Mouse (Mus musculus) spleen, adult 12 weeks (tissue): ENCODE measurements around the gene Isg20l2.

Experiments used
- DNase-seq: peaks from one replicate; pipeline ENCODE4 v3.0.0; 2022; ENCODE audit warnings: low spot score

Isg20l2 gene

GRCm38 (mm10) chr3:87947056-87947810 is 17.1 kb downstream of the Isg20l2 start:
- no peak for DNase-seq

DNA sequence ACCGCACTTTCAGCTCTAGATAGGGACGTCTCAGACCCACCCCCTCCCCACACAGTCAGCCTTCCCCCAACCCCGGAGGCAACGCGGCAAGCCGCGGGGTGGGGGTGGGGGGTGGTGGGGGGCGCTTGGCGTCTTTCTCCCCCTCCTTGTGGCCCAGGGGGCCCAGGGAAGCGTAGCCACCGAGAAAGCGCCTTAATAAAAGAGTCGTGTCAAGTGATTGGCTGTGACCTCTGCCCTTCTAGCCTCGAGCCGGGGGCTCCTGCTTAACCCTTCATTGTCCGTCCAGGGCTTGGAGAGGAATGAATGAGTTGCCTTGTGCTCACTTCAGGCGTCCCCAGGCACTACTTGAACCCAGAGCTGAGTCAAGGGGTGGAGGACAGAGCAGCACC is 17.7 kb downstream of the Isg20l2 start:
- DNase-seq, result no peak

DNA sequence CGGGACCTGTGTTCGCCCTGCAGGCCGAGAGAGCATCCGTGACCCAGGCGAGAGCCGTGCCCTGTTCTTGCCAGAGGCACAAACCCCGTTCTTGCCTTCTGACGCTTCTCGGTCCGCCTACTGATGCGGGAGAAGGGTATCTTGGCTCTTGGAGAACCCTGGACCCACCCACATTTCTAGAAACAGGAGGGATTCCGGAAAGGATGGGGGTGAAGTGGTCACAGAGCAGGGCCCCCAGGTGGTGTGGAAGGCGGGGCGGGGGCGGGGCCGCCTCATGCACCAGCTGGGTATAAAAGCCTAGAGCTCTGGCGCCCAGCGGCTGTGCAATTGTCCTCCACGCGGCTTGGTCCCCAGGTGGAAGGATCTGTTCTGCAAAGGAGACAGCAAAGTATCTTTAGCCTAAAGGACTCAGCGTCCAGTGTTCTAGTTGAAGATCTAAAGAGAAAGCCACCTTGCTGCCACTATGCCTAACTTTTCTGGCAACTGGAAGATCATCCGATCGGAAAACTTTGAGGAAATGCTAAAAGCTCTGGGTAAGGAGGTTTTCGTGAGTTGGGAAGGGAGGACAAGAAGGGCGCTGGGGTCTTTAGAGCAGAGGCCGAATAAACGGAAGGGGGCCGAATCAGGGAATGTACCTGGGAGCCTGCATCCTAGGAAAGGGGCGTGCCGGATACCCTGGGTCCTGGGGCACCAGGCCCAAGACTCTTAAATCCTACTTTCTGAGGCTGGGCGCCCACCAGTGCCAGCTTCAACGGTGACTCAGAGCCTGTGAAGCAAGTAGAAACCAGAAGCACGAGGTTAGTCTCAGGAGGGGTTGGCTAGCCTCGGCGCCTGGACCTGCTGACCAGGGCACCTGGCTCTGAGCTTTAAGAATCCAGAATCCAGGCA is 18.5 kb downstream of the Isg20l2 start, which contains the start of gene Crabp2:
Gene Crabp2 (plus strand): TSS at position 289 of the 888 bp plus-strand sequence.
- no peak for DNase-seq

DNA sequence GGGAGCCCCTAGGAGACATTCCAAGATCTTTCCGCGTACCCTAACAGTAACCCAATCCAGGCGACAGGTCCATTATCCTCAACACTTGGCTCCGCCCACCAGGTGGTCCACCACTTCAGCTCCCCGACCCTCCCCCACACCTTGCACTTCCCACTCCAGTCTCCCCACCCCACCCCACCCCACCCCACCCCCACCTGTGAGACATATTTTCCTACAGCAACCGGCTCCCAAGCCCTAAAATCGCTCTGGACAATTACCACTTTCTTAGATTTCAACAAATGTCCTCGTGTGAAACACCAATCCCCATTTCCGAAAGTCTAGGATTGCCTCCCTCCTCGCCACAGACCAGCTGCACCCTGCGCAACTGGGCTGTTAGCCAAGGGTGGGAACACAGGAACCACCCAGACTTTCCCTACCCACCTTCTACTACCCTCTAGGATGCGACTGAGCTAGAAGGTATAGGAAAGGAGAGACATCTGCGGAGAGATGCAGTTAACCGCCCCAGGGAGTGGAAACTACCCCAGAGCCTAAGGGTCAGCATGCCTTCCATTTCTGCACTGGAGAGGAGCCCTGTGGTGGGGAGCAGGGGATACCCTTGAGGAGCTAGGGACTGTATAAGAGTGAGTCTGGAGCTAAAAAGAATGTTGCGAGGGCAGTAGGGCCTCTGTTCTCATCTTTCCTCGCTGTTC is 19.3 kb downstream of the Isg20l2 start:
- no peak for DNase-seq

- DNase-seq, result no peak
Measured at GRCm38 (mm10) chr3:87949955-87950515, 19.9 kb downstream of the Isg20l2 start.

DNA sequence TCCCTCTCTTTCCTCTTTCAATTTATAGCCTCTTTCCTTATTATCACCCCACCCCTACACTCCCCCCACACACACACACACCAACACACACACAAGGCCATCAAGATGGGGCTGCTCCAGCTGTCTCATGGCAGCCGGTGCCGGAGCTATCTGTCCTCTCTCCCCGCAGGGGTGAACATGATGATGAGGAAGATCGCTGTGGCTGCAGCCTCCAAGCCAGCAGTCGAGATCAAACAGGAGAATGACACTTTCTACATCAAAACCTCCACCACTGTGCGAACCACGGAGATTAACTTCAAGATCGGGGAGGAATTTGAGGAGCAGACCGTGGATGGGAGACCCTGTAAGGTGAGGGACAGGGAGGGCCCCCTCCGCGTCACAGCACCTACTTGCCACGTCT is 21.8 kb downstream of the Isg20l2 start:
- DNase-seq, result no peak

GRCm38 (mm10) chr3:87952440-87952839 is 22.3 kb downstream of the Isg20l2 start:
- no peak for DNase-seq

DNA sequence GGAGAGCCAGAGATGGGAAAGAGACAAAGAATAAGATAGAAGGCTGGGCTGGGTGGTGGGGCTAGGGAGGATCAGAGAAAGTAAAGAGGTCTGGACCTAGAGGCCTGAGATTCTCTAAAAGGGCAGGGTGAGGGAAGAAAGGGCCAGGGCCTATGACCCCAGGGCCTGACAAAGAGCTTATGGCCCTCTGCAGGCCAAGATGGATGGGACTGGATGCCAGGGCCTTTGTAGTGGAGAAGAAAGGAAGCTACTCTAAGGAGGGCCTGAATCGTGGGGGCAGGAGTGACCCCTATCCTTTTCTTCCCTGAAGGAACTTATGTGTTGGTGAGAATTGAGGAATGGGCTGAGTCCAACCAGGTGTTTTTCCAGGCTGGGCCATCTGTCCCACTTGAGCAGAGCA is 27.9 kb downstream of the Isg20l2 start:
- no peak for DNase-seq

DNA sequence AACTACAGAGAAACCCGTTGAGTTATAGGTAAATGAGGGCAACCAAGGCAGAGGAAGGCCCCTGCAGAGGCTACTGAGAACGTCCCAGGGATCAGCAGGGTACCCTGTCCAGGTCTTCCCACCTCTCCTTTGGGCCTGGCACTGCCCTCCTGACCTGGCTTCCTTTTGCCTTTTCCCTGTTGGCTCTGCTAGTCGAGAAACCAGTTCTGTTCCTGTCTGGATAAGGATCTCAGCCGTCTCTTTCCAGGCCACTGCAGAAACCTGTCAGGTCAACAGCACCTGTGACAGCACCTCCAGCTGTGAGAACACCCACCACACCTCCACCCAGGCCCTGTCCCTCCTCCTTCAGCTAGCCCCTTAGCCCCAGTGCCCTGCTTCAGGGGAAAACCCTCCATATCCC is 28.4 kb downstream of the Isg20l2 start:
- DNase-seq, result no peak

- DNase-seq, result no peak
Measured at GRCm38 (mm10) chr3:87958967-87959366, 28.9 kb downstream of the Isg20l2 start.

- no peak for DNase-seq
Measured at GRCm38 (mm10) chr3:87959371-87959770, 29.3 kb downstream of the Isg20l2 start.

GRCm38 (mm10) chr3:87960191-87960585 is 30.1 kb downstream of the Isg20l2 start:
- DNase-seq, result no peak

DNA sequence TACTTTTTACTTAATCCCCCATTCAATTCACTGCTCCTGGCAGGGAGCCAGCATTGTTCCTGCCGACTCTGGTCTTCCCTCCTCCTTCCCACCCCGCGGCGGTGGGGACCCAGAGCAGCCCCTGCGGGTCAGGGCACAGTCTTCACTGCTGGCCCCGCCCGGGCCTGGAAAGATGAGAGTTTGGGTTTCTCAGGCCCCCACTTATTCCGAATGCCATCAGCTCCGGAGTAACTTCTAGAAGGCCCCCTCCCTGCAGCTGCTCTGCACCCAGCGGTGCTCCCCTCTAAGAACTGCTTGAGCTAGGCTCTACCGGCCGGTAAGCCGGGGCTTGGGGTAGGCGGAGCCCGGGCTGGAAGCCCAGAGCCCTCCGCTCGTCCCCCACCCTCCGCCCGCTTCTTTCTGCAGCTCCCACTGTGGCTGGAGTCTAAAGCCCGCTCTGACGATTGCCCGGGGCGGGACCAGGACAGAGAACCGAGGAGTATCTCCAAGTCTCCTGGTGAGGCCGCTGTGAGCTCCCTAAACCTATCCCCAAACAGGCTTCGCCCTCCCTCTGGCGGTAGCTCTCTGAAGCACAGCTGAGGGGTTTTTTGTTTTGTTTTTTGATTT is 30.6 kb downstream of the Isg20l2 start:
- DNase-seq, result peak; percentile 48

DNA sequence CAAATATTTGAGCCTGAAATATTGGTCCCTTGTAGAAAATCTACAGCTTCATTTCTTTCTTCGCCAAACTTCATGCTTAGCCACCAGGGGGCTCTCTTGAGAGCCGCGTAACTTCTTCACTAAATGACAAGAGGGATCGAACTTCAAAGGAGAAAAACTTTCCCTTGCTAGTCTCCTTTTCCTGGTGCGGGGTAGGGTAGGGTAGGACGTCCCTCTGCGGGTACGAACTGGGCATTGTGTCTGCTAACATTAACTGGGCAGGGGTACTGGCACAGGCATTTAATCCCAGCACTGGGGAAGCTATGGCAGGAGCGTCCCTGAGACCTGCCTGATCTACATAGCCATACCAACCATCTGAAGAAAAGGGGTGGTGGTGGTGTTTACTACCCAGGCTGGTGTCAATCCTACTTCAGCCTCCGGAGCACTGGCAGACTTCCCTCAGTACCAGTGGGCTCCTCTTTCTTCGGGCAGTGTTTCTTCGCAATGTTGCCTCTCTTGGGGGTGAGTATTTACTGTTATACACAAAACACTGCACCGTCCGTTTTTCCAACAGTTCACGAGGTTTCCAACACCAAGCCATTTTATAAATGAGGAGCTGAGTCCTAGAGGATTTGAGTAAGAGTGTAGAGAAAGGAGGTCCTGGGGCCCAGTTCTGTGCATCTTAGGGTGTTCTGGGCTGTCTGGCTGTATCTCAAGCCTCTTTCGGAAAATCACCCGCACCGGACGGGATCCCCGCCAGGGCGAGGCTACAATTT is 40.2 kb downstream of the Isg20l2 start:
- peak; percentile 33 for DNase-seq

DNA sequence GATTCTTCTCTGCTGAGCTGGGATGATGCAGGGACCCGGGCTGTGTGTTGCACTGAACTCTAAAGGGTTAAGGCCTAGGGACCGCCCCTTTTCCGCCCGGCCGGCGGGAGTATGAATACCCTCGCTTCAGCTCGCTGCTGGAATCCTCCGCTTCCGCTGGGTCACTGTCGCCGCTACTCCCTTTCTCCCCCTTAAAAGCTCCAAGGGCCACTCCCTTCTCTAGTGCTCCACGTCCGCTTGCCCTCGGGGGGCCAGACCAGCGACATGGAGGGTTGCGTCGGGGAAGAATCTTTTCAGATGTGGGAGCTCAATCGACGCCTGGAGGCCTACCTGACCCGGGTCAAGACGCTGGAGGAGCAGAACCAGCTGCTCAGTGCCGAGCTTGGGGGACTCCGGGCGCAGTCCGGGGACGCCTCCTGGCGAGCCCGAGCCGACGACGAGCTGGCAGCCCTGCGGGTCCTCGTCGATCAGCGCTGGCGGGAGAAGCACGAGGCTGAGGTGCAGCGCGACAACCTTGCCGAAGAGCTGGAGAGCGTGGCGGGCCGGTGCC is 40.9 kb downstream of the Isg20l2 start, which contains the start of gene Nes:
Gene Nes (plus strand): TSS at position 140 of the 550 bp plus-strand sequence.
- DNase-seq, result no peak

DNA sequence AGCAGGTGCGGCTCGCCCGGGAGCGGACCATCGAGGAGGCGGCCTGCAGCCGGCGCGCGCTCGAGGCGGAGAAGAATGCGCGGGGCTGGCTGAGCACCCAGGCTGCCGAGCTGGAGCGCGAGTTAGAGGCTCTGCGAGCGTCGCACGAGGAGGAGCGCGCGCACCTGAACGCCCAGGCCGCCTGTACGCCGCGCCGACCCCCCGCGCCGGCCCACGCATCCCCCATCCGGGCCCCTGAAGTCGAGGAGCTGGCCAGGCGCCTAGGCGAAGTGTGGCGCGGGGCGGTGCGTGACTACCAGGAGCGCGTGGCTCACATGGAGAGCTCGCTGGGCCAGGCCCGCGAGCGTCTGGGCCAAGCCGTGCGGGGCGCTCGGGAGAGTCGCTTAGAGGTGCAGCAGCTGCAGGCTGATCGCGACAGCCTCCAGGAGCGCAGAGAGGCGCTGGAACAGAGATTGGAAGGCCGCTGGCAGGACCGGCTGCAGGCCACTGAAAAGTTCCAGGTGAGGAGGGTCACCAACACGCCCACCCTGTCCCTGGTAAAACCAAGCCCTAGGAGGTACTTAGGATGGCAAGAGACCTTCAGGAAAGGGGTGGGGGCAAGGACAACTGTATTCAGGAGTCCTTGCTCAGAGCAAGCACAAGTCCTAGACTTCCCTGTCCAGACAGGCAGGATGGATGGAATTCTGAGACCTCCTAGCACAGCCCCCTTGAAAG is 41.5 kb downstream of the Isg20l2 start:
- no peak for DNase-seq

DNA sequence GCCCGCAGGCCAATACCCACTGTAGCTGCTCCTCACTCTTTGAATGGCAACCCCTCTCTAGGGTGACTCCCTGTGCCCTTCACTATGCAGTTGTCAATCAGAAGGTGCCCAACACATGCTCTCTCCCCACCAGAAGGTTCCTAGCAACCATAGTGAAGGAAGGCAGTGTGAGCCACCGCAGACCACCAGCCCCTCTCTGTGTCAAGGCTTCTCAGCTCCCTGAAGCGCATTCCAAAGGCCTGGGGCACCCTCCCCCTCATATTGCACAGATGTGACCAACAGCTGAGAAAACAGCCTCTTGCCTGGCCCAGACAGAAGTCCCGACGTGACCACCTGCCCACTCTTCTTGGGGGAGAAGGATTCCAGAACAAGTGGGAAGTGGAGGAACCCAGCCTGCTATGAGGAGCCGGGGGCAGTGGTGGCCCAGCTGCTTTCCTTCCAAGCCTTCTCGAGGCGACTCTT is 42.1 kb downstream of the Isg20l2 start:
- DNase-seq, result no peak

GRCm38 (mm10) chr3:87972776-87973175 is 42.7 kb downstream of the Isg20l2 start:
- no peak for DNase-seq

DNA sequence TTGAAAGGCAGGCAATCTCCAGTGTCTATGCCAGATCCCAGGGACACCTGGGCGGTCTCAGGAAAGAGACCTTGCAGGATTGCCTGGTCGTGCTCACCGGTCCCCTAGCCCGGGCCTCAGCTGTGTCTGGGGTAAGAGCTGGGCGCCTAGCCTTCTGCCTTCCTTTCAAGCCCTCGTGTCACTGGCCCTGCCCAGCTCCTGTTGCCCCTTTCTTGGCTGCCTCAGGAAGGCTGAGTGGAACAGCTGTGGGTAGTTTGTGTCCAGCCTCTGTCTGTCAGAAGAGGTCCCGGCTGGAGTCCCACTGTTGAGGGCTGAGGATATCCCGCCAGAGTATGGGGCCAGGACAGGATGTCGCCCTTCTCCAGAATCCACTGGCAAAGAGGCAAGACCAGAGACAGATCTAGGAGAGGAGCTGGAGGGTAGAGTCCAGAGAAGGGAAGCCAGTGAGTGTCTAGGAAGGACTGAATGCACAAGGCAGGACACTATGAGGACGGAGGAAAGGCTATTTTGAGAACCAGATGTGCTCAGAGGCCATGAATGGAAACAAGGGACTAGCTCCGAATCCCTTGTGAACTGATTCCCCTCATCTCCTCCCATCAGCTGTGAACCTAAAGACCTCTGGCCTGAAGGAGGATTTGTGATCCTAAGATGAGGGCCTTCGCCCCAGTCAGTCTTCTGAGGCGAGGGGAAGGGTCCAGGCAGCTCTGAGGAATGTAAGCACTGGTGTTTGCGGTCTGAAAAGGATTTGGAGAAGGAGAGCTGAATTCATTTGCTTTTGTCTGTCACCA is 43.7 kb downstream of the Isg20l2 start:
- no peak for DNase-seq
